Mouse (Mus musculus) retina, embryonic 14.5 days (tissue): Measurements from ENCODE around the gene Ptk6.

ENCODE experiments used
- DNase-seq: peaks from one replicate; pipeline ENCODE4 v3.0.0-alpha.2; 2015; ENCODE audit warnings: low spot score

Ptk6 gene

DNA sequence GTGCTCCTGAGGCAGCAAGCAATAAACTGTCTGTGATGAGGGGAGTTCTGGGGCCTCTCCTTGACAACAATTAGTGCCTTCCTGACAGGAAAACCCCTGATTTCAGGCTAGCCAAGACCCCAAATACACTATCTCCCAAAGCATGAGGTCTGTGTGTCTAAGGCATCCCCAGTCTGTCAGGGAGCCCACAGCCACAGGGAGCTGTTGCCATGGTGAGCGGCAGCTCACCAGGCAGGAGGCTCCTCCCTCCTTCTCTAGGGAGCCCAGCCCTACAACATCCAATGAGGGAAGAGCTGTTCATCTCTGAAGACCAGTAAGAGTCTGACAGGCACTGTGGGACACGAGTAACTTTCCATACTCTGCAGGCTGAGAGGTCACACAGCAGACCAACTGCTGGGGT is 42.8 kb downstream of the Ptk6 start:
- DNase-seq, result peak; percentile 68

DNA sequence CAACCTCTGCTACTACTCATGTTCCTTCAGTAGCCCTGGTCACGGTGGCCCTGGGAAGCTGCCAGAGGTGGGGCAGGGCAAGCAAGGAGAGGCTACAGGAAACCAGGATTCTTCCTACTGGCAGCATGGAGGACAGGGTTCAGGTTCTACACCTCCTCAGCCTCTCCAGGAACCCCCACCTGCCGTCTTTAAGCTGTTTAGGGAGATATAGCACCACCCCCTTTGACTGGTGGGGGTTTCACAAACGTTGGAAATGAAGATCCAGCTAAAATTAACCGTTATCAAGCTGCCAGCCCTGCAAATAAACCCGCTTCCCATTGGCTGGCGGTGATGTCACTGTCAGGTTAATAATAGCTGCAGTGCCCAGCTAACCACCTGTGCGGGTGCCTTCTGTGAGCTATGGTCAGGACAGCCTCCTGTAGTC is 43.5 kb downstream of the Ptk6 start:
- no peak for DNase-seq

DNA sequence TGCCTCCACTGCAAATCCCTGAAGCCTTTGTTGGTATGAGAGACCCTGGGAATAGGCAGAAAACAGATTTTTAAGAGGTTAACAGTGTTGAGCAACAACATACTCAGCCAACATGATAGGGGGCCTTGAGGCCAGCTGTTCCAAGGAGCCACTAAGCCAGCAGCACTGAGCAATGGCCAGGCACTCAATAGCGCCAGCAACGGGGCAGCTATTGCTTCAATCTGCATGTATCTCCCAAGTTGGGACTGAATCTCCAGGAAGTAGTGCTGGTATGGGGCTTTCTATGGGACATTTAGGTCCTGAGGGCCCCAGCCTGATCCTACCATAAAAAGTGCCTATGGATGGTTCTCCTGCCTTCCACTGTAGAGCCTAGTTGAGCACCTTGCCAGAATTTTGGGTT is 44.1 kb downstream of the Ptk6 start:
- DNase-seq, result no peak

DNA sequence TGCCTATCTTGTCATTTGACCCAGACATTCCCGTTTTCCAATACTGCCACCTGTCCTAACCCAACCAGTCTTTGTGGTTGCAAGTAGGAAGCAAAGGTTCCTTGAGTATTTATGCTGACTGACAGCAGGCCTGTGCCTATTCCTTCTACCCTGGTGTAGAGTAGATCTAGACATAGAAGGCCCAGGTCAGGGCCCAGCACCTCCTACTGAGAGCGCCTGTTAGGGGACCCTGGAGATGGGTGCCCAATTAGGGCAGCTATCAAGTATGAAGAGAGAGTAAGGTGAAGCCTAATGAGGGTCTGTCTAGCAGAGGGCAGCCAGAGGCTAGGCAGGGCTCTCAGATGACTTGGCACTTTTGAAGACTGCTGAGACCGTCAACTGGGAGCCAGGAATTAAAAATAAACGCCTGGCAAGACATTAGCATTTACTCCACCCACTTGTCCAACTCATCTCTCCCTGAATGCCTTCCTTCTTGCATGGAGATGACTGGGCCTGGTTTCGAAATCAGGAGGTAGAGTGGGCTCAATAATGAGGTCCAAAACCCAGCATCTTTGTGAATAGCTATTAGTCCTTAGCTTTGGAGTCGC is 44.8 kb downstream of the Ptk6 start:
- no peak for DNase-seq

DNA sequence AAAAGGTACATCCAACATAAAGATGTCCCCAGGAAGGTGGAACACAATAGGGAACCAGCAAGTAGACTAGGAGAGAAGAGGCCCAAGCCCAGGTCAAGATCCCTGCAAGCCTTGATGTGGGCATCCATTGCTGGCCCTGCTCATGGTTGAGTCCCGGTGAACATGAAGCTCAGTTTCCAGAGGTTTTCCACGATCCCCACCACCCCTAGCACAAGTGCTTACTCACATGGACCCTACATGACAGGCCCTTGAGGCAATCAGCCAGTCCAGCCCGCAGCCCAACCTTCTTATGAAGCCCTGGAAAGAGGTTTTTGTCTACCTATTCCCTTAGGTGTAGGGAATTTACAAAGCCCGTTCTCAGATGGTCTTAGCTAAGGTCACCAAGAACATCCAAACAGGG is 45.4 kb downstream of the Ptk6 start:
- DNase-seq, result no peak

DNA sequence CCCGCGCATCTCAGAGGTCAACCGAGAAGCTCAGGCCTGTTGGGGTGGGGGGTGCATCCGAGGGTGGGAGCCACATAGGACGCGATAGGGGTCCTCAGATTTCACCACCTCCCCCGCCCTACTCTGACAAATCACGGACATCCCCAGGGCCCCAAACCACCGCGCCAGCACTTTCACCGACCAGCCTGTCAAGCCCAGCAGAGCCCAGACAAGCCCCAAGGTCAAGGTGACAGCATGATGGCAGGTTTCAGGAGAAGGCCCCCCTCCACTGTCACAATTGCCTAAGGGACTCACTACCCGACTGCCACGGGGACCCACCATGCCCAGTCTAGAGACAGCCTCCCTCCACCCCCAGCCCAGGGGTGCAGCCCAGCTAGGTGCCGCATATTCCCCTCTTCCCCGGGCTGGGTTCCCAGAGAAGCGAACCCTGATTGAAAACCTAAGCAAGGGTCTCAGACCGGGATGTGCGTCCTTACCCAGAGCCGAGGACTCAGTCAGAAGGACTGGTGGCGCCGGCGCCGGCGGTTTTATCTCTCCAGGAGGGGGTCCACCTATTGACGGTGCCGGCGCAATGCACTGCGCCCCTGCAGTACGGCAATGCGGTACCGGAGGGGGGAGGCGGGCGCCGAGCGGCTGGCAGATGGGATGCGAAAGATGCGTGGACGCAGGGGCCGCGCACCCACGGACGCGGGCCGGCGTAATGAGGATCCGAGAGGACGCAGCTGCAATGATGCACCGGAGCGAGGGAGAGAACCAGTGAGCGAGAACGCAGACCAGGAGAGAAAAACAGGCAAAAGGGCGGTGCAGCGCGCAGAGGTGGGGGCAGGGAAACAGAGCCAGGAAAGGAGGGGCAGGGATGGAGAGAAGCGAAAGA is 46.1 kb downstream of the Ptk6 start, which contains the start of gene Eef1a2:
Eef1a2 (minus strand) TSS at position 767 of the 874 bp plus-strand sequence.
- DNase-seq, result peak; percentile 58

DNA sequence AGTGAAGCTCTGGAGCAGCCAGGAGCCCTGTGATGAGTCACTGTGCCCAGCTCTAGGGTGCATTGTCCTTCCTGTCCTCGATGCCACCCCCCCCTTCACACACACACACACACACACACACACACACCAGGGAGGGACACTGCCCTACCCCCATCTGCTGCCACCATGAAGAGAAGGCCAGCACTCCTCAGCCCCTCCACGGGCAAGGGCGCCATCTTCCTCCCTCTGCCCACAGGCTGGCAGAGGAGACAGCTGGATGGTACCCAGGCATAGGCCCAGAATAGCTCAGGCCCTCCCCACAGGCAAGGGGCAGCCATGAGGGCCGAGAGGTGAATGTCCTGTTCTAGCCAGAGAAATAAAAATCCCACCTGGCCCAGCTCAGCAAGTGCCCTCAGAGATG is 46.8 kb downstream of the Ptk6 start:
- no peak for DNase-seq

DNA sequence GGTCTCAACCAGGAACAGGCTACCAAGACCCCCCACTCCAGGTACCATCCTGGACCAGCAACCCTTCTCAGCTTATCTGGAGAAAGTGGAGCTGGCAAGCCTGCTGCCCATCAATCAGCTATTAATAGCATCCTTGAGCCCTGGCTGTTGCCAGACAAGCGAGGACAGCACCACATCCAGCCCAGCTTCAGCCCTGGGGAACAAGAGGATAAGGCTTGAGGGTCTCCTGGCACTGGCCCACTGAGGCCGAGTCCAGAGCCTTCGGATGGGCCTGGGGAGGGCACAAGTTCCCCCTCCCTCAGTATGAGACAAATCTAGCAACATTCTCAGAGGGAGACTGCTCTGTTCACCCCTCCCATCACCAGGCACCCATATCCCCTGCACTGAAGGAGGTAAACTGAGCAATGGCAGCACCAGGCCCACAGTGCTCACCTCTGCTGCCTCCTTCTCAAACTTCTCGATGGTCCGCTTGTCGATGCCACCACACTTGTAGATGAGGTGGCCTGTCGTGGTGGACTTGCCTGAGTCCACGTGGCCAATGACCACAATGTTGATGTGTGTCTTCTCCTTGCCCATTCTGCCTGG is 47.7 kb downstream of the Ptk6 start:
- DNase-seq, result no peak

DNA sequence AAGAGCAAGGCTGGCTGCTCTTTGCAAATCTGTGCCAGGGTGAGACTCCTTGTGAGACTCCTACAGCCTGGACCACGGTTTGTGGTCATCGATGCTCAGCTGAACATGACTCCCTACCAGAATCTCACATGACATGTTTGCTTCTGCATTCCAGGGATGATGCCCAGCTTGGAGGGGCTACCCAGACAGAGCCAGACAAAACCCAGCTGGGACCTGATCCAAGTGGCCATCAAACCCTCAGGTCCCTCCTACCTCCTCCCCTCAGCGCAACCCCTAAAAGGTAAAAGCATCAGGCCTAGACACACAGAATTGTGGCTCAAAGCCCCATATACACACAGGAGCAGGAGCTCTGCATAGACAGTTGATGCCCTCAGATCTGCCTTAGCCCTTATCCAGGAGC is 48.2 kb downstream of the Ptk6 start:
- DNase-seq, result no peak

DNA sequence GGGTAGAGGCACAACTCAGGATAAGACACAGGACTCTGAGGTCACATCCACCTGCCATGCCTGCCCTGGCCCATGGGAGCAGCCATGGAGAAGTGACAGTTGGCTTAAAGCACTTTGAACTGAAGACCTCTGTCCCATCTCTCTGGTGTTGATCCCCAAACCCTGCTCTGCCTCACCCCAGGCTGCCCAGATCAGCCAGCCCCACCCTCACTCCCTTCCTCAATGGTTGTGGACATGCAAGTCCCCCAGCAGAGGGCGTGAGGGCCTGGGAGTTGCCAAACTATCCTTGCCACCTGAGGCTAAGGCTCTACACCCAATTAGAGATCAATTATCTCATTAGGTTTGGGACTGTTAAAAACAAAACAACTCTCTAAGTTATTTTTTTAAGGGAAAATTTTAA is 48.8 kb downstream of the Ptk6 start:
- DNase-seq, result peak; percentile 60

DNA sequence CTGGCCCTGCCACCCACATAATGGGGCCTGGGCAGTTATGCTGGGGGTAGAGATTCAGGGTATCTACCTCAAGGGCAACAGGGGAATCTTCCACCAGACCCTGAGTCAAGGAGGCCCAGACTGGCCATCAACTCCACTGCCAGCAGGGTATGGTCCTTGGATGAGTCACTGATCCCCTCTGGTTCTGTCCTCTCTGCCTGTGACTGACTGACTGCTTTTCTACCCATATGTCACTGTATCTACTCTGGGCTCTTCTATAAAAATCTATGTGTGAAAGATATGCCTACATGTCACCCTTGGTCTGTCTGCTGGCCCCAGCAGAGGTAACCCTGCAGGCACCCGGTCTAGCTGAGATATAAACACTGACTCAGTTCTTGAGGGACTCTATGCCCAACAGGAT is 49.5 kb downstream of the Ptk6 start:
- DNase-seq, result no peak

DNA sequence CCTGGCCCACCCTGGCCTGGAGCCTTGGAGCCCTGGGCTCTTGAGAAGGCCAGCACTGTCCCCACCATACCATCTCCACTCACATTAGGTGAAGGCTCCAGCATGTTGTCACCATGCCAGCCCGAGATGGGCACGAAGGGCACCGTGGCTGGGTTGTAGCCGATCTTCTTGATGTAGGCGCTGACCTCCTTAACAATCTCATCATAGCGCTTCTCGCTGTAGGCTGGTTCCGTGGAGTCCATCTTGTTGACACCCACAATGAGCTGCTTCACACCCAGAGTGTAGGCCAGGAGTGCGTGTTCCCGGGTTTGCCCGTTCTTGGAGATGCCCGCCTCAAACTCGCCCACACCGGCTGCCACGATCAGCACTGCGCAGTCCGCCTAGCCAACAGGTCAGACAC is 49.9 kb downstream of the Ptk6 start:
- DNase-seq, result no peak

DNA sequence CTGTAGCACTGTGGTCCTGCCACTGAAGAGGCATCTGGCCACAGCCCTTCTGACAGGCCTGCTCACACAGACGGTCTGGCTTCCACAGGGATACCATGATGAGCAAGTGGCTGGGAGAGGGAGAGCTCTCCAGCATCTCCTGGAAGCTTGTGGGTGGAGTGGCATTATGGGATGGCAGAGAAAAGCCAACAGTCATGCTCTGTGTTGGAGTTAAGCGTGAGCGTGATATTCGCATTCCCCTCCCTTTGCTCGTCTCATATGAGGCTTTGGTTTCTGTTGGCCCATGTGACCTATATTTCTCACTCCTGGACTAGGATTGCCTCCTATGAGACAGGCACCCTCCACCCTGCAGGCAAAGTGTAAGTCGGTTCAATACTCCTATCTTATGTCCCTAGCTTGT is 52.3 kb downstream of the Ptk6 start:
- DNase-seq, result no peak

DNA sequence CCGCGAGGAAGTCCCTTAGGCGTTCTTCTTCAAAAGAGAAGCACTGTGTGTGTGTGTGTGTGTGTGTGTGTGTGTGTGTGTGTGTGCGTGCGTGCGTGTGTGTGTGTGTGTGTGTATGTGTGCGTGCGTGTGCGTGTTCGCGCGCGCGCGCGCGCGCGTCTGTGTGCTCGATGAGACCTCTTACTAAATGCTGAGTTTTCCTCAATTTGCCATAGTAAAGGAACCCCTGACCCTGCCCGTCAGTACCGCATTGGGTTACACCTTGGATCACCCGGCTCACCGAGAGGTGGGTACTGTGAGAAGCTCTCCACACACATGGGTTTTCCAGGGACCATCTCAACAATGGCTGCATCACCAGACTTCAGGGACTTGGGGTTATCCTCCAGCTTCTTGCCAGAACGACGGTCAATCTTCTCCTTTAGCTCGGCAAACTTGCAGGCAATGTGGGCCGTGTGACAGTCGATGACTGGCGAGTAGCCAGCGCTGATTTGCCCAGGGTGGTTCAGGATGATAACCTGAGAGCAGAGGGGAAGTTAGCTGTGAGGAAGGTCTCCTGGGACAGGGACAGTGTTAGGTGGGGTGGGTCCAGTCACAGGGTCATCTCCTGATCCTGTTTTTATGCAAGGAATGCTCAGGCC is 54.2 kb downstream of the Ptk6 start:
- DNase-seq, result no peak

DNA sequence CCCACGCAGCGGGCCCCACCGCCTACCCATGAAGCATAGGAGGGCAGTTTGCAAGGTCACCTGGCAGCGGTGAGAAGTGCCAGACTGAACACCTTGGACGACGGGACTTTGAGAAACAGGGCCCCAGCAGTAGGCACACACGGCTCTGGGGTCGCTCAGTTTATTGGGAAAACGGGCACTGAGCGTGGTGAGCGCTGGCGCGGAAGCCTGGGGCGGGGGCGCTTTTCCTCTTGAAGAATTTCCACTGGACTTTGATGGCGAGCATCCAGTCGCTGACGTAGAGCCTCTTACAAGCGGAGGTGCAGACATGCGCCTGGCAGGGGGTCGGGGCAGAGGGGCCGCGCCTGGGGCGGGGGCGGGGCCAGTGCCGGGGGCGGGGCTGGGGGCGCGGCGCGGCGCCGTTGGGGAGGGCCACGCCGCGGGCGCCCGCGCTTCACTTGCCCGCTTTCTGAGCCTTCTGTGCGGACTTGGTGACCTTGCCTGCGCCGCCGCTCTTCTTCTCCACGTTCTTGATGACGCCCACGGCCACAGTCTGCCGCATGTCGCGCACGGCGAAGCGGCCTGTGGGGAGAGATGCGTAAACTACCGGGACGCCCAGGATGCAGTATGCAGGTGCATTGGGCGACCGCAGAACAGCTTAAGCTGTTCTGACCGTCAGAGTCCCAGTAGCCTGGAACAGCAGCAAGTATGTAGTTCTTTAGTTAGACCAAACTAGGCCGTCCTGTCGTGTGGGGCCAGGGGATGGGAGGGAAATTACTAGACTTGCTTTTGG is 54.9 kb downstream of the Ptk6 start:
- peak; percentile 64 for DNase-seq

DNA sequence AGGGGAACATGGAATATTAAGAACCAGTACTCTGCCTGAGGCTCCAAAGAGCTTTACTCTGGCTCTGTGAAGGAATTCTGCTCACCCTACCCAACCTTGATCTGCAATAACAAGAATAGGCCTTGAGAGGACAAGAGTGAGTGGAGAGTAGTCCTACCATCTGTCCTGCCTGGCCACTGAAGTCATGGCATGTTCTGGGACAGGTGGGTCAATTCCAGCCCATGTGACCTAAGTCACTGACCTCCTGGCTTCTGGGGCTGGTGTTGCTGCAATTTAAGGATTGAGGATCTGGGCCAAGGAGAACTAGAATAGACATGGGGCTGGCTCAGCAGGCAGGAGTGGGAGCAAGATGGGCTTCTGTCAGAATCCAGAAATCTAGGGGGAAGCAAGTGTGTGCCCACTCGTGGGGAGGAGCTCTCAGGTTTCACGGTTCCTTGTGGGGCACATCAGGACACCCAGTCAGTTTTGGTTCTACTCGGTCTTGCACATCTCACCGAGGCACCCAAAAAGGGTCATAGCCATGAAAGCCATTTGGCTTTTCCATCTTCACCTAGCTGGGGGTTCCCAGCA is 55.5 kb downstream of the Ptk6 start:
- DNase-seq, result no peak

DNA sequence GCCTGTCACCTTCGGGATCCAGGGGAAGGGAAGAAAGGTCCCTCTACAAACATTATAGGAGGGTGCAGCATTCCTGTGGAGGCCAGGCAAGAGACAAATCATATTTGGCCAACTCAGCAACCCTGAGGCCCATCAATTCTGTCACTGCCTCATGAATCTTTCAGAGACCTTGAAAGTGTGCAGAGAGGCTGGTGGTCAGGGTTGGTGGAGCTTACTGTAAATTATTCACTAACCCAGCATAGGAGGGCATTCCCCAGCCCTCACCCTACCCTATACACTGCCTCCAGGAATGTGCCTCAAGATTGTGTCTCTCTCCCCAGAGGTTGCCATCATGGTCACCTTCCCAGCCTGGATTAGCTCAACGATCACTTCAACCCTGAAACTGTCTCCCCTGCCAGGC is 57.9 kb downstream of the Ptk6 start:
- DNase-seq, result no peak
